Mouse (Mus musculus) bone marrow macrophage, adult 2 months (primary cell): Measurements from ENCODE around the gene Stx4a. TPM values are rescaled to one million over a fixed set of nuclear protein-coding genes. Genes with fewer than 3 reads are reported as not detected.
"Not testable (repeated sequence)": the region's sequence is repeated elsewhere in the genome, so short reads cannot be mapped to it uniquely, and the experiment has no call there.

ENCODE experiments used
- H3K27ac ChIP-seq: 2 replicates; pipeline ENCODE4 v1.5.1; 2012; ENCODE audit warnings: low read depth, low read length; ENCODE audit not compliant: insufficient read depth
- H3K4me1 ChIP-seq: 2 replicates; pipeline ENCODE4 v1.6.1; 2012; ENCODE audit warnings: low read length; ENCODE audit not compliant: control insufficient read depth, insufficient read depth
- H3K4me3 ChIP-seq: 2 replicates; pipeline ENCODE4 v1.5.1; 2012; ENCODE audit warnings: mild to moderate bottlenecking, low read length, moderate library complexity; ENCODE audit not compliant: insufficient read depth
- CTCF ChIP-seq: IDR thresholded peaks from 2 replicates; pipeline ENCODE4 v1.5.1; 2012; ENCODE audit warnings: low read depth, mild to moderate bottlenecking, low read length, moderate library complexity
- POLR2A ChIP-seq: IDR thresholded peaks from 2 replicates; pipeline ENCODE4 v1.6.1; 2012; ENCODE audit warnings: mild to moderate bottlenecking, low read depth, low read length, borderline replicate concordance
- polyA plus RNA-seq: library from polyadenylated mRNA; stranded (reverse); fragments of >200 nt; gene quantifications from 2 replicates; pipeline ENCODE4 v1.2.4, GENCODE M21; 2012; ENCODE audit not compliant: missing spikeins, insufficient read depth, insufficient read length

The Stx4a gene
- polyA plus RNA-seq, 1 experiment, result 152 TPM

DNA sequence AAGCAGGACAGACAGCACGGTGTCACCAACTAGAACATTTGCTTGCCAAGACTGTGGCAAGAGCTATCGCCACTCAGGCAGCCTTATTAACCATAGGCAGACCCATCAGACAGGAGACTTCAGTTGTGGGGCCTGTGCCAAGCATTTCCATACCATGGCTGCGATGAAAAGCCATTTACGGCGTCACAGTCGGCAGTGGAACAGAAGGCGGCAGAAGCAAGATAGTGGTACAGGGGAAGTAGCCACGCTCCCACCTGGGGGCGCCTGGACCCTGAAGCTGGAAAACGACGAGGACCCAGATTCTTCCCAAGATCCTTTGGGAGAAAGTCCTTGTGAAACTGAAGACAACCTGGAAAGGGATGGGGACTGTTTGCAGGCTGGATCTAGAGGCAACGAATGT, 56.3 kb downstream of the Stx4a start:
- no peak overlapping the region for H3K4me3 ChIP-seq
- H3K27ac ChIP-seq, result no peak overlapping the region
- peaks cover 3% of the 10 kb centered on the region; the same call in 1 of the 2 replicates for H3K4me1 ChIP-seq
- TF ChIP-seq CTCF, result no peak

GRCm38 (mm10) chr7:127885951-127886350, 61.9 kb downstream of the Stx4a start:
- H3K4me3 ChIP-seq, result no peak overlapping the region
- no peaks in the 10 kb centered on the region for H3K4me1 ChIP-seq
- no peak overlapping the region for H3K27ac ChIP-seq
- TF ChIP-seq CTCF, result no peak
- no peak for TF ChIP-seq POLR2A

- no peaks in the 10 kb centered on the region for H3K4me1 ChIP-seq
- H3K4me3 ChIP-seq, result no peak overlapping the region
- TF ChIP-seq POLR2A (no peak), CTCF (no peak)
- H3K27ac ChIP-seq, result no peak overlapping the region
These were observed 62.5 kb downstream of the Stx4a start for GRCm38 (mm10) chr7:127886551-127886950.

DNA sequence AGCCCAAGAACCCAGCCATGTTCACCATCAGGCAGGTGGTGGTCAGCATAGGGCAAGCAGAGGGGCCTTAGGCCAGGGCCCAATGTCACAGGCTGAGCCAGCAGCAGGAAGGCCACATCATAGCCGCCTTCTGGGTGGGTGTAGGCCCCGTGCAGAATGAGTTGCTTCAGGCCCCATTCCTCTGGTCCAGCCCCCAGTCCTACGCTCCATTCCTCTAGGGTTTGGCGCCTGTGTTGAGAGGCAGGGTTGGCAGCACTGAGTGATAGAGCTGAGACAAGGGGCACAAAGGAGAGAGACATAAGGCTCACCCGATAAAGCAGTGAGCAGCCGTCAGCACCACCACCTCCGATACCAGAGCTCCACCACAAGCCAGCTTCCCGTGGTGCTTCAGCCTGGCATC, 63.1 kb downstream of the Stx4a start:
- Histone ChIP-seq H3K27ac (no peak overlapping the region), H3K4me1 (no peaks in the 10 kb centered on the region), H3K4me3 (no peak overlapping the region)
- TF ChIP-seq CTCF (no peak), POLR2A (no peak)

DNA sequence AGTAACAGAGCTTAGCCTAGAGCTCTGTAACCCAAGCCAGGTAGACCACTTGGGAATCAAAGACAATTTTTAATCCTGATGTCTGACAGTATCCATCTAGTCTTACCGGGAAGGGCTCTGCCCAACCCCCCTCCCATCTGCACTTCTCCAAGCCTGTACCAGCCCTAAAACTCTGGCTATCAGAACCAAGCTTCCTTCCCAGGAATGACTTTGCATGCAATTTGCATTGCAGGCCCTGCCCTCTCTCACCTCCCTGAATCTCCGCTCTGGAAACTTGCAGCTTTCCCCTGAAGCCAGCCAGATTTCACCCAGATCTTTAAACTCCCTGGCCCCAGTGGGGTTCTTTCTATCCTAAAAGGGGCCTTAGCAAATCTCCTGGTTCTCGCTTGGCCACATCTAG, 63.7 kb downstream of the Stx4a start:
- TF ChIP-seq POLR2A, result no peak
- TF ChIP-seq CTCF, result no peak
- Histone ChIP-seq H3K27ac (no peak overlapping the region), H3K4me3 (no peak overlapping the region), H3K4me1 (no peaks in the 10 kb centered on the region)

DNA sequence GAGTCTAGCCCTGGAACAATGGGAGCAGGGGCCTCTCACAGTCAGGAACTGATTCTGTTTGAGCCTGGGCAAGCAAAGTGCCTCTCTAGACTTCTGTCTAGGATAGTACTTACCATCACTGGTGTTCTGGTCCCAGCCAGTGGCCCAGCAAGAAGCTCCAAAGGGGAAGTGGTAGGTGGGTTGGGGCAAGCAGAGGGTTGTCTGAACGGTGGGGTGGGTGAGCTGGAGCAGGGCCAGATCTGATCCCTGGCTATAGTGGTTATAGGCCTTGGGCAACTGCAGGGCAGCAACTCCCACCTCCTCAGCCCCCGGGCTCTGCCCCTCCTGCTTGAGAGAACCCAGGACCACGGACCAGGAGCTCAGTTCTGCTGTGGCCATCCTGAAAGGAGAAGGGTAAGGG, 64.7 kb downstream of the Stx4a start:
- H3K4me3 ChIP-seq, result no peak overlapping the region
- H3K27ac ChIP-seq, result no peak overlapping the region
- no peaks in the 10 kb centered on the region for H3K4me1 ChIP-seq
- TF ChIP-seq POLR2A (no peak), CTCF (no peak)

DNA sequence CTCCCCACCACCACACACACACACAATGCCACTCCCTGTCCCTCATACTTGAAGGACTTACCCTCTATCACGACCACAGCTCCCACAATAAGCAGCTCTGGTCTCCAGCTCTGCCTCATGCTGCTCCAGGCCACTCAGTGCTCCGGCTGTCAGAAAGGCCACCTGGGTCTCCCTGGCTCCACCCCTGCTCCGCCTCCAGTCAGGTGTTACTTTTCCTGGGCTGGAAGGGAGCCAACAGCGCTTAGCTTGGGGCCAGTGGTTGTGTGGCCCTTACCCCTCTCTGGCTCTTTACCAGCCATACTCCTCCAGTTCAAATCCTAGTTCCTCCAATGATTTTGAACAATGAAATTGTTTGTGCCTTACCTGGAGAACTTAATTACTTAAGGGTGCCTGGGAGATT, 66.7 kb downstream of the Stx4a start, which contains the start of gene Prss53:
TSS of gene Prss53 (minus strand) at position 173 of the 400 bp plus-strand sequence.
- no peak within 1 kb of the TSS for H3K27ac ChIP-seq
- TF ChIP-seq POLR2A (no peak), CTCF (no peak)
- H3K4me3 ChIP-seq, result no peak within 1 kb of the TSS
- peaks cover 6% of the 10 kb centered on the region for H3K4me1 ChIP-seq

- TF ChIP-seq POLR2A, result no peak
- no peak for TF ChIP-seq CTCF
- H3K4me1 ChIP-seq, result peaks cover 13% of the 10 kb centered on the region
- no peak overlapping the region for H3K27ac ChIP-seq
- H3K4me3 ChIP-seq, result peak overlapping the region; percentile 96
These were observed 70.4 kb downstream of the Stx4a start for GRCm38 (mm10) chr7:127894480-127894879.

DNA sequence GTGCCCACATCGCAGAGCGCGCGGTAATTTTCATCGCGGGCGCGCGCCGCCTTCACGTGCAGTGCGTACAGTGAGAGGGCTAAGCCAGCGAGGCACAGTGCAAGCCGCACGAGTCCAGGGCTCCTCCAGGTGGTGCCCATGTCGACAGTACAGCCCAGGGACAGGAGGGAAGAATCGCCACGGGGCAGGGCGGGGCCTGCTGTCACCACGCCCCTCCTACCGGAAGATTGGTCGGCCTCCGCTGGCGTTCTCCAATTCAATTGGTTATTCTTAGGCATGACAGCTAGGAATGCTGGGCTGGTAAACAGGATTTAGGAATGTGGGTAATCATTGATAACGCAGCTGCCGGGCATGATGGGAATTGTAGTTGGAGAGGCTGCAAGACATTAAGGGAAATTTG, 71.3 kb downstream of the Stx4a start, which contains the start of the genes Gm21974 and Vkorc1:
TSS of gene Gm21974 (minus strand) at position 13 of the 400 bp plus-strand sequence.
TSS of gene Vkorc1 (minus strand) at position 176 of the 400 bp plus-strand sequence.
- H3K27ac ChIP-seq, result peak within 1 kb of the TSS; percentile 13; the same call in 1 of the 2 replicates
- peaks cover 15% of the 10 kb centered on the region for H3K4me1 ChIP-seq
- TF ChIP-seq POLR2A, result no peak
- no peak for TF ChIP-seq CTCF

GRCm38 (mm10) chr7:127895891-127896290, 71.8 kb downstream of the Stx4a start:
- peaks cover 15% of the 10 kb centered on the region for H3K4me1 ChIP-seq
- H3K27ac ChIP-seq, result not testable (repeated sequence)
- peak overlapping the region; percentile 43 for H3K4me3 ChIP-seq

More for the DNA sequence above, 71.3 kb downstream of the Stx4a start, which contains the start of the genes Gm21974 and Vkorc1:
- H3K4me3 ChIP-seq, result peak within 1 kb of the TSS; percentile 96

- TF ChIP-seq POLR2A (no peak), CTCF (peak; percentile 50)
- H3K27ac ChIP-seq, result no peak overlapping the region
- peaks cover 15% of the 10 kb centered on the region for H3K4me1 ChIP-seq
- no peak overlapping the region for H3K4me3 ChIP-seq
These were observed 72.3 kb downstream of the Stx4a start for GRCm38 (mm10) chr7:127896384-127896783.
